ENCODE assay signal across 21 mouse cellular contexts in genomic region chr8:34755480-34755879, GRCm38 (mm10).
DNase-seq lines count a peak whose midpoint lies in the region; ATAC-seq lines count a peak whose summit lies in the region.
"Had no signal": no experiment of that assay in that cellular context is flagged by ENCODE, and none has a peak within 500 bp of the region (broad histone marks: within the 10 kb centered on the region; RNA-seq: fewer than 3 reads in every experiment).

No protein-coding gene starts in this region.

- DNase-seq in B cell, adult 2 months, result peak; percentile 33
- peak; percentile 84 for DNase-seq in CD4-positive, CD25-positive, alpha-beta regulatory T cell, adult 2 months (ENCODE audit: low read depth, low spot score)
- peak; percentile 21 for DNase-seq in naive thymus-derived CD4-positive, alpha-beta T cell, adult 2 months (ENCODE audit: low read depth)
- no peak for DNase-seq in left cerebral cortex, postnatal 36 days (ENCODE audit: low spot score in 2 of 2)
- DNase-seq: adrenal gland, postnatal 10 days; adrenal gland, postnatal 36 days; cerebellum, adult 18-20 months; cerebellum, adult 9-10 months; cerebellum, postnatal 14 days; gastrocnemius, postnatal 25 days; heart, adult 2 months; kidney, adult 18-20 months had no signal

- intact Hi-C loops in left cerebral cortex, postnatal 36 days (cut with DNase I), result no loop called here

- 78% methylated on average over 4 of the region's 4 CpGs for WGBS in hindbrain, embryonic 13.5 days

- H3K4me1 ChIP-seq in hindbrain, embryonic 13.5 days (replicated peaks), result 0 out of 2 replicates have a peak, but pooled peaks cover 3% of the 10 kb centered on the region
- H3K4me1 ChIP-seq: forebrain, embryonic 12.5 days; forebrain, embryonic 15.5 days had no signal

- H3K27me3 ChIP-seq in hindbrain, embryonic 13.5 days, result no peaks in the 10 kb centered on the region
- H3K27me3 ChIP-seq: forebrain, embryonic 12.5 days; forebrain, embryonic 15.5 days had no signal

- no peak overlapping the region for H3K4me2 ChIP-seq in hindbrain, embryonic 13.5 days
- H3K4me2 ChIP-seq: forebrain, embryonic 12.5 days; forebrain, embryonic 15.5 days; heart, embryonic 11.5 days; hindbrain, embryonic 14.5 days had no signal

- ATAC-seq in activated CD4-positive, CD25-positive, alpha-beta regulatory T cell, adult 4 months, result peak; percentile 66
- no peak for ATAC-seq in erythroid progenitor cell, adult 5-6 weeks (replicated peaks; ENCODE audit: low FRiP score, poor library complexity, severe bottlenecking)
- ATAC-seq in hindbrain, embryonic 13.5 days (ENCODE audit: low FRiP score), result no peak
- ATAC-seq: forebrain, embryonic 15.5 days; hindbrain, postnatal 0 days; intestine, embryonic 16.5 days had no signal

- no peaks in the 10 kb centered on the region for H3K9me3 ChIP-seq in hindbrain, embryonic 13.5 days
- H3K9me3 ChIP-seq: forebrain, embryonic 12.5 days; forebrain, embryonic 15.5 days had no signal

- no peak overlapping the region for H3K27ac ChIP-seq in hindbrain, embryonic 13.5 days
- H3K27ac ChIP-seq: forebrain, embryonic 12.5 days; forebrain, embryonic 15.5 days; heart, adult 2 months; hindbrain, embryonic 14.5 days; hindbrain, postnatal 0 days had no signal

- H3K4me3 ChIP-seq in hindbrain, embryonic 13.5 days, result no peak overlapping the region
- H3K4me3 ChIP-seq: forebrain, embryonic 12.5 days; forebrain, embryonic 15.5 days; heart, adult 2 months had no signal

- H3K36me3 ChIP-seq in hindbrain, embryonic 13.5 days, result no peaks in the 10 kb centered on the region
- H3K36me3 ChIP-seq: forebrain, embryonic 12.5 days; forebrain, embryonic 15.5 days had no signal

- H3K9ac ChIP-seq in hindbrain, embryonic 13.5 days, result no peak overlapping the region
- H3K9ac ChIP-seq: forebrain, embryonic 12.5 days; forebrain, embryonic 15.5 days; hindbrain, embryonic 14.5 days had no signal

Comparison
In these comparisons a context has a peak if more than half of its experiments do, and no peak if none do; other contexts are left out.
1. DNase-seq: peak in B cell, adult 2 months (2 of 2), CD4-positive, CD25-positive, alpha-beta regulatory T cell, adult 2 months (single experiment) and naive thymus-derived CD4-positive, alpha-beta T cell, adult 2 months (single experiment); none in left cerebral cortex, postnatal 36 days (0 of 2).